In the genomic region with DNA sequence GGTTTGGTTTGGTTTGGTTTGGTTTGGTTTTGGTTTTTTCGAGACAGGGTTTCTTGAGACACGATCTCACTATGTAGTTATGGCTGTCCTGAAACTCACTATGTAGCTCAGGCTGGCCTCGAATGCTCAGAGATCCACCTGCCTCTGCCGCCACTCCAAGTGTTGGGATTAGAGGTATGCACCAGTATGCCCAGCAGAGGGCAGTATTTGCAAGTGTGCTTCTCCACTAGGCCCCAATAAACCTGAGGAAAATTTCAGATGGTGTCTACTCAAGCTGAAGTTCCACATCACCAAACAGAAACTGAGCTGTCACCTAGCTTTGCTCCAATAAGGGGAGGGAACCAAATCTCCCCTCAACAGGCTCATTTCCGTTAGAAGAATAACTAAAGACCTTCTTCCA, we compare ENCODE assay signal across 1 mouse cellular context.
TF ChIP-seq lines count a peak whose summit lies in the region.

No protein-coding gene starts in this region.

TF ChIP-seq in CH12.LX, 34 proteins besides CTCF, POLR2A, EP300 and RAD21:
- TF ChIP-seq MAX (IDR thresholded peaks at IDR 0.05; ENCODE audit: low read length) (0 out of 2 replicates have a peak, but pooled peaks have one; percentile 30), HCFC1 (IDR thresholded peaks at IDR 0.05; ENCODE audit: low read depth, low read length) (0 out of 2 replicates have a peak, but pooled peaks have one; percentile 23), NELFE (IDR thresholded peaks at IDR 0.05; ENCODE audit: low read depth, low read length) (no peak), JUND (conservative IDR thresholded peaks at IDR 0.05; ENCODE audit: low read depth, low read length) (peak; percentile 23; the same call in 1 of the 2 replicates), USF2 (conservative IDR thresholded peaks at IDR 0.05; ENCODE audit: low read depth, low read length) (no peak), SMC3 (IDR thresholded peaks at IDR 0.05; ENCODE audit: low read depth, low read length) (peak; percentile 46)
